Mouse (Mus musculus): Measurements from ENCODE around the gene Prr7.

The Prr7 gene

DNA sequence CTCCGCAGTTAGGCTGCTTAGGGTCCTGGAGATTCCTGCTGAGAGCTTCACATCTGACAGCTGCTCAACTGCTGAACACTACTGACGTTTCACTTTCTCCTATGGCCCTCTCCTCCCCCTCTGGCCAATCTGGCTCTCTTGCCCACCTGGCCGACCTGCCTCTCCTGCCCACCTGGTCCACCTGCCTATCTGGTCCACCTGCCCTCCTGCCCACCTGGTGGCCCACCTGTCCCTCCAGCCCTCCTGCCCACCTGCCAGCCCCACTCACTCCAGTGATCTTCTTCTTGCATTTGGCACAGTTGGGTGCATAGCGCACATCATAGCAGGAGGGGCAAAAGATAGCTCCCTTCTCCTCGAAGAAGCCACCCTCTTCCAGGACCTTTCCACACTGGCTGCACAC lies 40.3 kb downstream of the Prr7 start:
- in situ Hi-C loops (cut with MboI, MseI): no loop called here

DNA sequence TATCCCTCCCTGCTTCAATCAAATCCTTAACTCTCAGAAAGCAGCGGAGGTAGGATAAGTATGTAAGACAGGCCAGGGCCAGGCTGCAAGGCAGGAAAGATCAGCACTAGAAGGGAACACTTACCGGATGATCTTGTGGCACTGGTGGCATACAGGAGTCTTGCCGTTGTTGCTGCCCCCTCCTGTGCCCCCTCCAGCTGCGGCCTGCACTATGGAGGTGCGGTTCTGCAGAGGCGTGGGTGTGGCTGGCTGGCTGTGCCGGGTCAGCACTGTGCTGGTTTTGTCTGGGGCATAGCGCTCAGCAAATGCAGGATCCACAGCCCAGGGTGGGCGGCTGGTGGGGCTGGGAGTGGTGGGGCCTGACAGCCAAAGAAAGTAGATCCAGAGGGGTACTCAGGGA lies 41.7 kb downstream of the Prr7 start:
- in situ Hi-C loops (cut with MboI, MseI): no loop called here

DNA sequence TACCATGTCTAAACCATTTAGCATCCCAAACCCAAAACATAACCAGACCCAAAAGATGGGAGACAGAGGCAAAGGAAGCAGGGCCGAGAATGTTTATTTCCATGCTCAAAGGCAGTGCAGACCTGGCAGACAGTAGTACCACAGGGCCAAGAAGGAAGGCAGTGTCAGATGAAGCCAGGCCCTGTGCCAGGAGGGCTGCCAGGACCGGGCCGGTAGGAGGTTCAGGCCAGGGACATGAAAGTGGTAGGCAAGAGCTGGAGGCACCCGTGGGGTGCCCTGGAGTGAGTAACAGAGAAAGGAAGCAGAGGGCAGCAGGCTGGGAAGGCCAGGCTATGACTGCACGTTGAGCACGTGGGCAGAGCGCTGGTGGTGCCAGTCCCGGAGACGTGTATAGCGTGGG lies 42.6 kb downstream of the Prr7 start:
- in situ Hi-C loops (cut with MboI, MseI): no loop called here

DNA sequence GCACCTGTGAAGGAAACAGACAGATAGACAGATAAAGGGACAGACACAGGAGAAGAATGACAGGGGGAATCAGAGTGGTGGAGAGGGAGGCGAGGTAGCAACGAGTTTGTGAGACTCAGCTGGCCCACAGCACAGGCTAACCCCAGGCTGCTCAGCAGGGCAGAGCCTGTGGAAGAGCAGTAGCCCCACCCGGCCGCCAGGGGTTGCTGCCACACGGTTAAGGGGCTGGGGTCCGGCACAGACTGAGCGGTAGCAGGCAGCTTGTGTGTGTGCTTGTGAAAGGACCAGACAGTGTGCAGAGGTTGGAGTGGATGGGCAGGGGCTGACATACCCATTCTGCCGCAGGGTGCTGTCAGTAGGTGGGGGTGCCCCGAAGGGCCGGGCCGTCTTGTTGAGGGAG lies 43.8 kb downstream of the Prr7 start:
- in situ Hi-C loops (cut with MboI, MseI): no loop called here

DNA sequence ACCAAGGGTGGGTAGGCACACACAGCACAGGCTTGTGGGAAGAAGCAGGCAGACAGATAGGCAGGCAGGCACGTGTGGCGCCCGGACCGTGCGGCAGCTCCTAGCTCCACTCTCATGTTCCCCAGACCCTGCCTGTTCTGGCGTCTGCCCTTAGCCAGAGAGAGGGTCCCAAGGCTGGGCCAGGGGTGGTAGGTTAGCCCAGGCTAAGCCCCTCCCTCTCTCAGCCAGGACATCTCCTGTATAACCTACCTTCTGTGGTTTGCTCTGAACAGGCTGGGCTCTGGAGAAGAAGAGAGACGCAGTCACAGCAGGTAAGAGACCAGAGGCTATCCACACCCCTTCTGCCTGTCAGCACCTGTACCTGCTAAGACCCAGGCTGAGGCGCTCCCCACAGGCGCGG lies 44.5 kb downstream of the Prr7 start:
- in situ Hi-C loops (cut with MboI, MseI): no loop called here

DNA sequence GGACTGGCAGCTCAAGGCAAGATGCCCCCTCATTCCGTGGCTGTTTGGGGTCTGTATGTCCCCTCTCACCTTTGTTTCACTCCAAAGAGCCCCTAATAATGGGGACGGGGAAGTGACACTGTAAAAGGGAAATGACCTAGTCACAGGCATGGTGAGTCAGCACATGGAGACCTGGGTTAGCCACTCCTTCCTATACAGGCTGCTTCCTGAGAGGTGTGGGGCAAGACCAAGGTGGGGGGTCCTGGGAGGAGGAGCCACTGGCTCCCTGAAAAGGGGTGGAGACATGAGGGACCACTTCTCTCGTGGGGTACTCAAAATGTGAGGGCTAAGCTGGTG lies 46.2 kb downstream of the Prr7 start:
- in situ Hi-C loops (cut with MboI, MseI): loop anchor here (5.0 kb wide), 2 partner anchors 33 to 103 kb away; no protein-coding TSS in a partner anchor

DNA sequence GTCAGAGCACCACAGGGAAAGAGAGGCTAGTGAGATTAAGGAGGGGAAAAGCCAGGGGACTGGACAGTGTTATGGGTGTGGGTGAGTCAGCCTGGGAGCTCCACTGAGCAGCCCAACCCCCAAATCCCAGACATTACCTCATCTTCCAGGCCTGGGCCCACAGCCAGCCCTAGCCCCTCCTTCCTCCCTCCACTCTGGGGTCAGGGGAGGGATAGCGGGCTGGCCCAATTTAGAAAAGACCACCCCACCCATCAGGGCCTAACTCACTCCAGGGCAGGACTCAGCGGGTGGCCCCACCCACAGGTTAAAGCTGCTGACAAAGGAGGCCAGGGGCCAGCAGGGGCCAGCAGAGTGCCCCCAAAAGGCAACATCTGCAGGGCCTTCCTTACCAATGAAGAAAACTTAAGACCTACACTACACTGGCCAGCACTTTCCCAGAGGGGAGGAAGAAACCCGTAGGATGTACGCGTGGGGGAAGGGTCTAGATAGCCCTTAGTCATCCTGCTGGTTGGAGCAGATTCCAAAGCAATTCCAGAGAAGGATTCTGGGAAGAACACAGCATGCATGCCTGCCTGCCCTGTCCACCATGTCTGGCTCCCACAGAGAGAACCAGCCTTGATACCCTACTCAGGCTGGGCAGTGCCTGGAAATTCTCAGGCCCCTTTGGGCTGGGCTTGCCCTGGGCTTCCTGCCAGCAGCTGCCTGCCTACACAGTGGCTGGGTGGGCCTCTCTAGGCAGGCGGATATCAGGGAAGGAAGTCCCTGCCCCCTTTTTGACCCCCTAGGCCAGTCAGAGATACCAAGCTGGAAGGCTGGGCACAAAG lies 46.8 kb downstream of the Prr7 start:
- in situ Hi-C loops (cut with MboI, MseI): loop anchor here (5.0 kb wide), 2 partner anchors 34 to 104 kb away; no protein-coding TSS in a partner anchor

DNA sequence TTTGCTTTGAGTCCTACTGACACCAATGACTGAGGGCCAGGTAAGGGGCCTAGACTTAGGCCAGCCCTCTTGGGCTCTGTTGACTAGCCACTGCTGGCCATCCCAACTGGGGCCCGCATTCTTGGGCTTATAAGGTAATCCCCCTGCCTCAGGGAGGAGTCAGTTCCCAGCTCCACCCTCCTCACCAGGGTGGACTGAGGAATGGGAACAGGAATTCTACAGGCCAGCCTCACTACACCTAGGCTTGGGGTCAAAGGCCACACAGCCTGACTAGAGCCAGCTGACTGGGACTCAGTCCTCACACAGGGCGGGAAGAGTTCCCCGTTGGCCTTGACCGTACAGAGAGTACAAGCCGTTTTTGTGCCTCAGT lies 47.4 kb downstream of the Prr7 start:
- in situ Hi-C loops (cut with MboI, MseI): loop anchor here (5.0 kb wide), 2 partner anchors 34 to 104 kb away; no protein-coding TSS in a partner anchor

DNA sequence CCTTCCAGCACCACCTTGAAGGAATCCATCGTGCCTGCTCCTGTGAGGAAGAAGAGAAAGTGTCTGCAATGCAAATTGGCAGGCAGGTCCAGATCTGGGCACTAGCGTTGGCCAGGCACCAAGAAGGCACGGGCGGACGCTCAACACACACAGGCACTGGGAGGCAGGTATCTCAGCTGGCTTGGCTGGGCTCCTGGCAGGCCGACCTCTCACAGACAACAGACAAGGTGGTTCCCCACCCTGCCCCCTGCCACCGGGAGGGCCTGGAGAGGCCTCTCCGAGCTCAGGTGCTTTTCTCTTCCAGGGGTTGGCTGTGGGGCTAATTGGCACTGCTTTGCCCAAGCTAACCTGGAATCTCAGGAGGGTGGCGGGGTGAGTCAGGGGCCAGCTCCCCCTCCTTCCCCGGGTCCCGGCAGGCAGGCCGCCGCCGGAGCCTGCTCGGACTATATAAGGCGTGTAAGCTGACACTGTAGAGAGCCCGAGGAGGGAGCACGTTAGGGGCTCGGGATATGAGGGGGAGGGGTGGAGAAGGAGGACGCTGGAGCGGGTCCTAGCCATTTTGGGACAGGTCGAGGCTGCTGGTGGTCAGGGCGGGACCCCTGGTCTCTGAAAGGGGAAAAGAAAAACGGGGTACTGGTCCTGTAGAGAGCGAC lies 48.4 kb downstream of the Prr7 start:
- in situ Hi-C loops (cut with MboI, MseI): loop anchor here (5.0 kb wide), 2 partner anchors 35 to 105 kb away; no protein-coding TSS in a partner anchor

DNA sequence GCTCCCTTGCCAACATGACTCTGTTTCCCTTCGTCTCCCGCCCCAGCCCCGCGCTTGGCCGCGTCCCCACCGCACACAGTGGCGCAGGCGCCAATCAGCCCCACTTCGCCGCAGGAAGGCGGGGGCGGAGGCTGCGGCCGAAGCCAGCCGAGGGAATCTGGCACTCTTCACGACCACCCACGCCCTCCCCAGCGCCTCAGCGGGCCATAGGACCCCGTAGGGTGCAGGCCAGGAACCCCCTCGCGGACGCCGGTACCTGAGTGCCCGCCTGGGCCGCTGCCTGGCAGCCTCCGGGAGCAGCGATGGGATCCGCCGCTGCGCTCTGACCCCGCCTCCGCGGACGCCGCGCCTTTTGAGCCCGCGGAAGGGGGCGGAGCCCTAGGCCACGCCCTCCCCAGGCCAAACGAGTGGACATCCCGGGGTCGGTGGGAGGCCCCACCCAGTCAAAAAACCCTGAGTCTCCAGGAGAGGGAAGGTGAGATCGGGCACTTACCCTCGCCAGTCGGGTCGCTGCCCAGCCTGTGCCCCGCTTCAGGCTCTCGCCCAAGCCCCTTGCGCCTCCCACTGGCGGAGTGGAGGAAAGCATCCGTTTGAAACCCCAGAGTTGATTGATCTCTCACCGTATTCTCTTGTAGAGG lies 49.2 kb downstream of the Prr7 start, which contains the start of gene Pdlim7:
Pdlim7 (minus strand) TSS at position 566 of the 638 bp plus-strand sequence.
- in situ Hi-C loops (cut with MboI, MseI): loop anchor here (5.0 kb wide), 2 partner anchors 36 to 106 kb away; no protein-coding TSS in a partner anchor

DNA sequence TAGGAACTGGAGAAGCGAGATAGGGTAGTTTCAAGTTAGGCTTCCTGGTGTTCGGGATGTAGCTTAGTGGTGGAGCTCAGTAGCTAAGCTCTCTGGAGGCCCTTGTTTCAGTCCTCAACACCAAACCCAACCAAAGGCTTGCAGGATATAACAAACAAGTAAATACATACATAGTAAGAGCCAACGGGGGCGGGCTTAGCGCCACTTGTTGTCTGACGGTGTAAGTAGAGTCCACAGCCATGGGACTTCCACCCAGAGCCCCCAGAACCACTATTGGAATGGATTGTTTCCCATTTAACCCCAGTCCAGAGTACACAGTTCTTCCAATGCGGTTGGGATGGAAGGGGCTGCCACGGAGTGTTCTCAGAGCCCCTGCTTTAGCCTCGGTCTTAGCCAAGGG lies 49.8 kb downstream of the Prr7 start:
- in situ Hi-C loops (cut with MboI, MseI): loop anchor here (5.0 kb wide), 2 partner anchors 37 to 107 kb away; no protein-coding TSS in a partner anchor

DNA sequence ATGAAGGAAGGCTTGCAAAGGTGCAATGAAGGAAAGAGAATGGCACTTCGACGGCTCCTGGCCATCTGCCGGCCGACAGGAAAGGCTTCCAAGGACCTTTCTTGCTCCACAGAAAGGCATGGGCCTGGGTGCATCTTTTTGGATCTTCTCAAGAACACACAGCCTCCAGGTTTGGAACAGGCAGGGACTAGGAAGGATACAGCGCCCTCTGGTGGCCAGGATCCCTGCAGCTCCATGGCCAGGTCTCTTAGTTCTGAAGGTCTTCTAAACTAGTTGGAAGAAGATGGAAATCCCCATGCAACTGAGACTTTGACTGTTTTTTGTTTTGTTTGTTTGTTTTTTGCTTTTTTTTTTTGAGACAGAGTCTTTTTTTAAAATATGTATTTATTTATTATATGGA lies 52.9 kb downstream of the Prr7 start:
- in situ Hi-C loops (cut with MboI, MseI): no loop called here

DNA sequence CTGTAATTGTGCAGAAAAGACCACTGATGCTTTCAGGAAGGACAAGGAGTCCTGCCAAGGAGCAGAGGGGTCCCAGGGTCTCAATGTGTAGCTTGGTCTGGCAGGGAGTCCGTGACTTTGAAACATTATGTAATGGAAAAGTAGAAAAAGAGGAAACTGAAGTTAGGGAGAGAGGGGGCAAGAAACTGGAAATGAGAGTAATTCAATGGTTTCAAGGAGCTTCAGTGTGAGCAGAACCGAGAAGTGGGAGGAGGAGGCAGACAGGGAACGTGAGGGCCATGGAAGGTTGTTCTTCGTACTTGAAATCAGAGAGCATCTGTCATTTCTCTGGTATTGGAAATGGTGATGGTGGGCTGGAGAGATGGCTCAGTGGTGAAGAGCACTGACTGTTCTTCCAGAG lies 55.5 kb downstream of the Prr7 start:
- in situ Hi-C loops (cut with MboI, MseI): no loop called here

DNA sequence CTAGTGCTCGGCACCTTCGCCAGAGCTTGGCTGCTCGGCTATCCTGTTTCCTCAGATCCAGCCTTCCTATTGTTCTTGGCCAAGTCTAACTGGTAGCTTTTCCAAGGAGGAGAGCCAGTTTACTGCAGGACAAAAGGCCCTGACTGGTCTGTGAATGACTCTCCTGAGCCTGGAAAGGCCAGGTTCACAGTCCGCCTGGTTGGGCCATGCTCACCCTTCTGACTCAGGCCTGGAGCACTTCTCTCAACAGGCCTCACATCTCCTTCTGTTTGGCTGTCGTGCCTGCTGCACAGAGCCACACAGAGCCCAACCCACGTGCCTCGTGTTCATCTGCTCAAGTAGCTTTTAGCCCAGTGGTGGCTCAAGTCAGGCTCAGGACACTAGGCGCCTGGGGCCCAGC lies 58.7 kb downstream of the Prr7 start:
- in situ Hi-C loops (cut with MboI, MseI): no loop called here
